ENCODE assay signal across 10 mouse cellular contexts in genomic region chr12:112163981-112164839, GRCm38 (mm10). TPM values are rescaled to one million over a fixed set of nuclear protein-coding genes. Genes with fewer than 3 reads are reported as not detected.
A peak's percentile ranks its signal among the peaks of the same experiment; 100 is the strongest.
DNase-seq lines count a peak whose midpoint lies in the region; ATAC-seq and TF ChIP-seq lines count a peak whose summit lies in the region.
"Had no signal": no experiment of that assay in that cellular context is flagged by ENCODE, and none has a peak within 500 bp of the region (broad histone marks: within the 10 kb centered on the region; RNA-seq: fewer than 3 reads in every experiment).

No protein-coding gene starts in this region.

- H3K9ac ChIP-seq in heart, embryonic 15.5 days, result no peak overlapping the region
- peak overlapping the region; percentile 58; the same call in 1 of the 2 replicates for H3K9ac ChIP-seq in hindbrain, embryonic 13.5 days
- peak overlapping the region; percentile 4; the same call in 1 of the 2 replicates for H3K9ac ChIP-seq in midbrain, embryonic 14.5 days (replicated peaks; ENCODE audit: low read length)

- intact Hi-C loops in heart, postnatal 25 days (cut with DNase I), result no loop called here
- intact Hi-C loops in gastrocnemius, postnatal 14 days (cut with DNase I; ENCODE audit: low total_unique reads), result no loop called here

- no peak overlapping the region for H3K4me3 ChIP-seq in heart, embryonic 15.5 days
- no peak overlapping the region for H3K4me3 ChIP-seq in hindbrain, embryonic 13.5 days
- H3K4me3 ChIP-seq in midbrain, embryonic 14.5 days (replicated peaks; ENCODE audit: low read depth, low read length), result no peak overlapping the region

- H3K36me3 ChIP-seq in heart, embryonic 15.5 days, result no peaks in the 10 kb centered on the region
- H3K36me3 ChIP-seq in hindbrain, embryonic 13.5 days, result no peaks in the 10 kb centered on the region
- peaks cover 4% of the 10 kb centered on the region for H3K36me3 ChIP-seq in midbrain, embryonic 14.5 days (ENCODE audit: control insufficient read depth, insufficient read depth, low read length)

- H3K4me1 ChIP-seq in heart, embryonic 15.5 days (replicated peaks), result peaks cover 23% of the 10 kb centered on the region
- H3K4me1 ChIP-seq in hindbrain, embryonic 13.5 days (replicated peaks), result peaks cover 75% of the 10 kb centered on the region
- H3K4me1 ChIP-seq in midbrain, embryonic 14.5 days (ENCODE audit: control insufficient read depth, insufficient read depth, low read length), result peaks cover 43% of the 10 kb centered on the region

- 25% methylated on average over 16 of the region's 16 CpGs for WGBS in heart, embryonic 15.5 days
- WGBS in hindbrain, embryonic 13.5 days, result 11% methylated on average over 16 of the region's 16 CpGs
- WGBS in midbrain, embryonic 14.5 days, result 10% methylated on average over 16 of the region's 16 CpGs

- DNase-seq in heart, postnatal 25 days (ENCODE audit: low spot score), result no peak
- DNase-seq in brain, embryonic 14.5 days (ENCODE audit: low read depth), result peak; percentile 73
- peak; percentile 69 for DNase-seq in midbrain, embryonic 14.5 days
- no peak for DNase-seq in gastrocnemius, postnatal 14 days
- no peak for DNase-seq in cerebellum, adult 18-20 months
- DNase-seq in frontal cortex, postnatal 10 days (ENCODE audit: low spot score in 2 of 2), result no peak
- DNase-seq: cerebellum, adult 2 months; kidney, postnatal 25 days had no signal

- peak; percentile 71 for ATAC-seq in heart, embryonic 15.5 days (replicated peaks; ENCODE audit: insufficient number of reproducible peaks, insufficient read depth, low FRiP score, low read depth)
- peak; percentile 49 for ATAC-seq in hindbrain, embryonic 13.5 days (ENCODE audit: low FRiP score)
- ATAC-seq in midbrain, embryonic 14.5 days (ENCODE audit: low FRiP score, low TSS enrichment), result peak; percentile 49; the same call in 1 of the 2 replicates

- no peak for TF ChIP-seq POLR2A in brain, embryonic 14.5 days (IDR thresholded peaks at IDR 0.05; ENCODE audit: borderline replicate concordance, extremely low read depth, insufficient read depth, insufficient read length, poor library complexity, severe bottlenecking)

- TF ChIP-seq CTCF in brain, embryonic 14.5 days (IDR thresholded peaks at IDR 0.05; ENCODE audit: borderline replicate concordance, extremely low read depth, insufficient read depth, insufficient read length), result no peak

- H3K27ac ChIP-seq in heart, embryonic 15.5 days, result no peak overlapping the region
- H3K27ac ChIP-seq in hindbrain, embryonic 13.5 days, result peak overlapping the region; percentile 69
- peak overlapping the region; percentile 33 for H3K27ac ChIP-seq in midbrain, embryonic 14.5 days (replicated peaks; ENCODE audit: low read depth, low read length)

- H3K27me3 ChIP-seq in heart, embryonic 15.5 days, result 0 out of 2 replicates have a peak, but pooled peaks cover 6% of the 10 kb centered on the region
- peaks cover 44% of the 10 kb centered on the region for H3K27me3 ChIP-seq in hindbrain, embryonic 13.5 days
- H3K27me3 ChIP-seq in midbrain, embryonic 14.5 days (ENCODE audit: control insufficient read depth, insufficient read depth, low read length), result 0 out of 2 replicates have a peak, but pooled peaks cover 4% of the 10 kb centered on the region

- no peaks in the 10 kb centered on the region for H3K9me3 ChIP-seq in heart, embryonic 15.5 days (replicated peaks)
- H3K9me3 ChIP-seq in hindbrain, embryonic 13.5 days, result no peaks in the 10 kb centered on the region
- H3K9me3 ChIP-seq in midbrain, embryonic 14.5 days (ENCODE audit: control insufficient read depth, low read length), result no peaks in the 10 kb centered on the region

- H3K4me2 ChIP-seq in heart, embryonic 15.5 days, result no peak overlapping the region
- no peak overlapping the region for H3K4me2 ChIP-seq in hindbrain, embryonic 13.5 days
- no peak overlapping the region for H3K4me2 ChIP-seq in midbrain, embryonic 14.5 days (ENCODE audit: low read length)

RNA-seq across cellular contexts. Expression of gene Kif26a, which starts 18.2 kb away (rescaled TPM):
- 2.4 and 3.1 TPM in 2 replicates for polyA plus RNA-seq in heart, embryonic 15.5 days (2015; fragmentation: Nextera tagmentation; extraction: Ambion mirVana)
- 10 to 100 TPM; 14.3 to 16.6 TPM for total RNA-seq in heart, postnatal 25 days (2021)
- 35.8 and 47.3 TPM in 2 replicates for polyA plus RNA-seq in brain, embryonic 14.5 days (2012; rRNA removed)
- 3.8 and 4.4 TPM in 2 replicates for polyA plus RNA-seq in hindbrain, embryonic 13.5 days (2015; fragmentation: Nextera tagmentation; extraction: Ambion mirVana)
- polyA plus RNA-seq in midbrain, embryonic 14.5 days (2014; fragmentation: Nextera tagmentation; extraction: Ambion mirVana), result 6.2 and 7.2 TPM in 2 replicates
- total RNA-seq in gastrocnemius, postnatal 14 days (2021), result 1 to 10 TPM; 8.2 to 8.6 TPM

RNA-seq across cellular contexts. Expression of gene Aspg, which starts 57.7 kb away (rescaled TPM):
- 0.34 and 0.45 TPM in 2 replicates for polyA plus RNA-seq in heart, embryonic 15.5 days (2015; fragmentation: Nextera tagmentation; extraction: Ambion mirVana)
- total RNA-seq in heart, postnatal 25 days (2021), result under 1 TPM; 0.25 to 0.47 TPM
- 0.36 and 0.97 TPM in 2 replicates for polyA plus RNA-seq in brain, embryonic 14.5 days (2012; rRNA removed)
- polyA plus RNA-seq in hindbrain, embryonic 13.5 days (2015; fragmentation: Nextera tagmentation; extraction: Ambion mirVana), result 0.27 and 1.1 TPM in 2 replicates
- polyA plus RNA-seq in midbrain, embryonic 14.5 days (2014; fragmentation: Nextera tagmentation; extraction: Ambion mirVana), result not detected in 2 replicates
- total RNA-seq in gastrocnemius, postnatal 14 days (2021), result not detected

Comparison
In these comparisons a context has a peak if more than half of its experiments do, and no peak if none do; other contexts are left out.
1. DNase-seq: peak in brain, embryonic 14.5 days (single experiment) and midbrain, embryonic 14.5 days (single experiment); none in heart, postnatal 25 days (single experiment), gastrocnemius, postnatal 14 days (single experiment), cerebellum, adult 18-20 months (0 of 2) and frontal cortex, postnatal 10 days (0 of 2).
2. Peak in every context shown above with its lines, with median percentiles within 50 percentile points of each other: ATAC-seq.